Mouse (Mus musculus): ENCODE measurements at regions not wholly inside any gene's neighbourhood (a gene's known extent, or its start where the extent isn't known, plus 50 kb on each side); places are given as distances from the start of the nearest gene placed in this dataset.

GRCm38 (mm10) chr4:95184180-95184579, 132.2 kb upstream of the Jun start:
- TF ChIP-seq EP300 (IDR thresholded peaks at IDR 0.05; ENCODE audit: low read depth in 1 of 2, low read length in 2 of 2), result no peak
- TF ChIP-seq POLR2AphosphoS2 (IDR thresholded peaks at IDR 0.05; ENCODE audit: low read length), result no peak
- TF ChIP-seq MYB (IDR thresholded peaks at IDR 0.05; ENCODE audit: low read depth, low read length), result no peak
- no peak for TF ChIP-seq GABPA (IDR thresholded peaks at IDR 0.05; ENCODE audit: low read depth, low read length)
- no peak for TF ChIP-seq USF1 (IDR thresholded peaks at IDR 0.05; ENCODE audit: low read depth, low read length)
- TF ChIP-seq POLR2A (IDR thresholded peaks at IDR 0.05; ENCODE audit: control insufficient read depth in 1 of 2, insufficient read depth in 1 of 2, low read depth in 1 of 2, low read length in 2 of 2, poor library complexity in 1 of 2), result no peak
- TF ChIP-seq CHD1 (IDR thresholded peaks at IDR 0.05; ENCODE audit: low read depth, low read length), result no peak
- no peak for TF ChIP-seq CTCF (IDR thresholded peaks at IDR 0.05 in 2 of 3, conservative IDR thresholded peaks at IDR 0.05 in 1 of 3; ENCODE audit: control insufficient read depth in 1 of 3, insufficient read depth in 1 of 3, low read depth in 2 of 3, low read length in 3 of 3, poor library complexity in 1 of 3, severe bottlenecking in 1 of 3)
- TF ChIP-seq NRF1 (IDR thresholded peaks at IDR 0.05; ENCODE audit: insufficient read depth, low read depth, low read length, poor library complexity, severe bottlenecking), result no peak
- no peak for TF ChIP-seq RAD21 (IDR thresholded peaks at IDR 0.05; ENCODE audit: low read depth, low read length)
